Mouse (Mus musculus): ENCODE results near the gene Atxn10. TPM values are rescaled to one million over a fixed set of nuclear protein-coding genes. Genes with fewer than 3 reads are reported as not detected.

Gene Atxn10
- polyA plus RNA-seq, 1 experiment = 216 TPM

- H3K4me2 ChIP-seq (ENCODE audit: low read depth) = no peak overlapping the region
- peaks cover 55% of the 10 kb centered on the region for H3K36me3 ChIP-seq (ENCODE audit: control insufficient read depth, insufficient read depth)
- TF ChIP-seq MYOG (IDR thresholded peaks at IDR 0.05; ENCODE audit: control insufficient read depth in 1 of 3, insufficient read depth in 1 of 3, insufficient read length in 2 of 3, low read depth in 2 of 3) = no peak
- TF ChIP-seq TCF3 (IDR thresholded peaks at IDR 0.05; ENCODE audit: insufficient read length, low read depth) = no peak
- TF ChIP-seq E2F4 (IDR thresholded peaks at IDR 0.05; ENCODE audit: insufficient read depth) = no peak
- no peak for TF ChIP-seq SRF (IDR thresholded peaks at IDR 0.05; ENCODE audit: control insufficient read depth, insufficient read length, low read depth)
- no peak for TF ChIP-seq POLR2A (IDR thresholded peaks at IDR 0.05; ENCODE audit: insufficient read length, low read depth)
- TF ChIP-seq MAX (IDR thresholded peaks at IDR 0.05; ENCODE audit: low read depth) = no peak
- TF ChIP-seq MYOD1 (IDR thresholded peaks at IDR 0.05; ENCODE audit: control insufficient read depth in 1 of 3, insufficient read length in 2 of 3, low read depth in 2 of 3) = no peak
- TF ChIP-seq USF1 (IDR thresholded peaks at IDR 0.05; ENCODE audit: low read depth) = no peak
- TF ChIP-seq CEBPB (IDR thresholded peaks at IDR 0.05; ENCODE audit: insufficient read depth, poor library complexity, severe bottlenecking) = no peak
- no peak overlapping the region for H3K4me3 ChIP-seq
- peaks cover 7% of the 10 kb centered on the region for H3K79me2 ChIP-seq (ENCODE audit: control insufficient read depth, insufficient read depth)
- H3ac ChIP-seq (ENCODE audit: control insufficient read depth, insufficient read length) = no peak overlapping the region
- H3K27me3 ChIP-seq (ENCODE audit: control insufficient read depth, insufficient read depth, insufficient read length) = no peaks in the 10 kb centered on the region
Observed at GRCm38 (mm10) chr15:85364366-85364765, 28.3 kb downstream of the Atxn10 start.

DNA sequence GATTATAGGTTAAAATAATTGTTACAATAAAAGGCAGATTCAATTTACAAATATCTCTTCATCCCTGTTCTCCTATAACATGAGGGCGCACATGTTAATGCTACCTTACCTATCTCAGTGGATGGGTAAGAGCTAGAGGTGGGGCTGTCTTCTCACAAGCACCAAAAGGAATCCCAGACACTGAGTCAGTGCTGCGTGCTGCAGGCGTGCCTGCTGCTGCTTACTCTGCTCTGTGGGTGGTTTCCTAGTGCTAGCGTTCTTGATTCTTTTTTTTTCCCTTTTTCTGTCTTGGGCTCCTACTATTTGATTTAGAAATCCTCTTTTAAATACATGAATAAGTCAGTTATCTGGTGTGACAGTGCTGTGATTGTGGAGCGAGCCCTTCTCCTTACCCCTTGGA lies 30.9 kb downstream of the Atxn10 start:
- no peaks in the 10 kb centered on the region for H3K27me3 ChIP-seq (ENCODE audit: control insufficient read depth, insufficient read depth, insufficient read length)
- peaks cover 7% of the 10 kb centered on the region for H3K79me2 ChIP-seq (ENCODE audit: control insufficient read depth, insufficient read depth)
- H3ac ChIP-seq (ENCODE audit: control insufficient read depth, insufficient read length) = no peak overlapping the region
- no peak overlapping the region for H3K4me3 ChIP-seq
- peaks cover 30% of the 10 kb centered on the region for H3K36me3 ChIP-seq (ENCODE audit: control insufficient read depth, insufficient read depth)
- no peak overlapping the region for H3K4me2 ChIP-seq (ENCODE audit: low read depth)
- no peak for TF ChIP-seq MAX (IDR thresholded peaks at IDR 0.05; ENCODE audit: low read depth)
- no peak for TF ChIP-seq E2F4 (IDR thresholded peaks at IDR 0.05; ENCODE audit: insufficient read depth)
- no peak for TF ChIP-seq POLR2A (IDR thresholded peaks at IDR 0.05; ENCODE audit: insufficient read length, low read depth)

GRCm38 (mm10) chr15:85369765-85370164 lies 33.7 kb downstream of the Atxn10 start:
- no peak for TF ChIP-seq TCF3 (IDR thresholded peaks at IDR 0.05; ENCODE audit: insufficient read length, low read depth)
- TF ChIP-seq USF1 (IDR thresholded peaks at IDR 0.05; ENCODE audit: low read depth) = no peak
- TF ChIP-seq POLR2AphosphoS2 (IDR thresholded peaks at IDR 0.05; ENCODE audit: insufficient read length, low read depth) = no peak
- no peak for TF ChIP-seq MAX (IDR thresholded peaks at IDR 0.05; ENCODE audit: low read depth)
- TF ChIP-seq E2F4 (IDR thresholded peaks at IDR 0.05; ENCODE audit: insufficient read depth) = no peak
- TF ChIP-seq SRF (IDR thresholded peaks at IDR 0.05; ENCODE audit: control insufficient read depth, insufficient read length, low read depth) = no peak
- no peak for TF ChIP-seq TCF12 (IDR thresholded peaks at IDR 0.05; ENCODE audit: insufficient read depth, poor library complexity, severe bottlenecking)
- no peak for TF ChIP-seq POLR2A (IDR thresholded peaks at IDR 0.05; ENCODE audit: insufficient read length, low read depth)
- TF ChIP-seq REST (IDR thresholded peaks at IDR 0.05; ENCODE audit: insufficient read depth, insufficient read length) = no peak
- no peak for TF ChIP-seq CEBPB (IDR thresholded peaks at IDR 0.05; ENCODE audit: insufficient read depth, poor library complexity, severe bottlenecking)
- no peak for TF ChIP-seq MYOD1 (IDR thresholded peaks at IDR 0.05; ENCODE audit: control insufficient read depth in 1 of 3, insufficient read length in 2 of 3, low read depth in 2 of 3)
- no peak for TF ChIP-seq MYOG (IDR thresholded peaks at IDR 0.05; ENCODE audit: control insufficient read depth in 1 of 3, insufficient read depth in 1 of 3, insufficient read length in 2 of 3, low read depth in 2 of 3)
- Histone ChIP-seq H3ac (ENCODE audit: control insufficient read depth, insufficient read length) (no peak overlapping the region), H3K36me3 (ENCODE audit: control insufficient read depth, insufficient read depth) (peaks cover 23% of the 10 kb centered on the region), H3K4me3 (no peak overlapping the region), H3K4me2 (ENCODE audit: low read depth) (no peak overlapping the region), H3K27me3 (ENCODE audit: control insufficient read depth, insufficient read depth, insufficient read length) (no peaks in the 10 kb centered on the region), H3K79me2 (ENCODE audit: control insufficient read depth, insufficient read depth) (peaks cover 15% of the 10 kb centered on the region)

- Histone ChIP-seq H3K27me3 (ENCODE audit: control insufficient read depth, insufficient read depth, insufficient read length) (no peaks in the 10 kb centered on the region), H3K79me2 (ENCODE audit: control insufficient read depth, insufficient read depth) (peaks cover 15% of the 10 kb centered on the region), H3K4me2 (ENCODE audit: low read depth) (no peak overlapping the region), H3K4me3 (no peak overlapping the region), H3K36me3 (ENCODE audit: control insufficient read depth, insufficient read depth) (peaks cover 14% of the 10 kb centered on the region), H3ac (ENCODE audit: control insufficient read depth, insufficient read length) (no peak overlapping the region)
- TF ChIP-seq CEBPB (IDR thresholded peaks at IDR 0.05; ENCODE audit: insufficient read depth, poor library complexity, severe bottlenecking) = no peak
Observed at GRCm38 (mm10) chr15:85373125-85373524, 37.1 kb downstream of the Atxn10 start.

- Histone ChIP-seq H3K4me3 (no peak overlapping the region), H3K27me3 (ENCODE audit: control insufficient read depth, insufficient read depth, insufficient read length) (no peaks in the 10 kb centered on the region), H3K4me2 (ENCODE audit: low read depth) (no peak overlapping the region), H3K36me3 (ENCODE audit: control insufficient read depth, insufficient read depth) (peaks cover 23% of the 10 kb centered on the region), H3K79me2 (ENCODE audit: control insufficient read depth, insufficient read depth) (no peaks in the 10 kb centered on the region), H3ac (ENCODE audit: control insufficient read depth, insufficient read length) (no peak overlapping the region)
- TF ChIP-seq MAX (IDR thresholded peaks at IDR 0.05; ENCODE audit: low read depth) (no peak), SRF (IDR thresholded peaks at IDR 0.05; ENCODE audit: control insufficient read depth, insufficient read length, low read depth) (no peak), USF1 (IDR thresholded peaks at IDR 0.05; ENCODE audit: low read depth) (no peak), E2F4 (IDR thresholded peaks at IDR 0.05; ENCODE audit: insufficient read depth) (no peak), REST (IDR thresholded peaks at IDR 0.05; ENCODE audit: insufficient read depth, insufficient read length) (no peak), TCF3 (IDR thresholded peaks at IDR 0.05; ENCODE audit: insufficient read length, low read depth) (no peak), POLR2A (IDR thresholded peaks at IDR 0.05; ENCODE audit: insufficient read length, low read depth) (no peak), MYOG (IDR thresholded peaks at IDR 0.05; ENCODE audit: control insufficient read depth in 1 of 3, insufficient read depth in 1 of 3, insufficient read length in 2 of 3, low read depth in 2 of 3) (no peak), MYOD1 (IDR thresholded peaks at IDR 0.05; ENCODE audit: control insufficient read depth in 1 of 3, insufficient read length in 2 of 3, low read depth in 2 of 3) (no peak), CEBPB (IDR thresholded peaks at IDR 0.05; ENCODE audit: insufficient read depth, poor library complexity, severe bottlenecking) (no peak), POLR2AphosphoS2 (IDR thresholded peaks at IDR 0.05; ENCODE audit: insufficient read length, low read depth) (no peak), TCF12 (IDR thresholded peaks at IDR 0.05; ENCODE audit: insufficient read depth, poor library complexity, severe bottlenecking) (no peak)
Observed at GRCm38 (mm10) chr15:85383477-85383876, 47.4 kb downstream of the Atxn10 start.

Measured in myocyte (in vitro differentiated cells).